Mouse (Mus musculus) adrenal gland, postnatal 4 days (tissue): Measurements from ENCODE around the gene Slc8a3. TPM values are rescaled to one million over a fixed set of nuclear protein-coding genes. Genes with fewer than 3 reads are reported as not detected.
"Not testable (repeated sequence)": the region's sequence is repeated elsewhere in the genome, so short reads cannot be mapped to it uniquely, and the experiment has no call there.

Source experiments
- DNase-seq, 2 experiments: peaks; one replicate each; pipeline ENCODE4 v3.0.0; 2021 to 2022; ENCODE audit warnings: low spot score in 2 of 2, mixed read lengths in 2 of 2
- long read RNA-seq, 2 experiments: library from polyadenylated mRNA; stranded (forward); transcript quantifications; one replicate each; pipeline ENCODE4 v2.0.0; 2021
- total RNA-seq, 2 experiments: library from RNA; stranded (reverse); gene quantifications; 2 replicates each; pipeline ENCODE4 v1.2.3; 2021

Slc8a3 gene
- 1 to 10 TPM; 2.2 to 3.1 TPM for total RNA-seq
- long read RNA-seq, experiment 1, partial matches to known transcripts, result 1 of 1 reads
- long read RNA-seq, experiment 1, other reads (novel, unspliced or antisense), result 0 of 1 reads
- long read RNA-seq, experiment 2, full-length matches to known transcripts, result 2 of 2 reads
- long read RNA-seq, experiment 2, partial matches to known transcripts, result 0 of 2 reads
- long read RNA-seq, experiment 2, other reads (novel, unspliced or antisense), result 0 of 2 reads

DNA sequence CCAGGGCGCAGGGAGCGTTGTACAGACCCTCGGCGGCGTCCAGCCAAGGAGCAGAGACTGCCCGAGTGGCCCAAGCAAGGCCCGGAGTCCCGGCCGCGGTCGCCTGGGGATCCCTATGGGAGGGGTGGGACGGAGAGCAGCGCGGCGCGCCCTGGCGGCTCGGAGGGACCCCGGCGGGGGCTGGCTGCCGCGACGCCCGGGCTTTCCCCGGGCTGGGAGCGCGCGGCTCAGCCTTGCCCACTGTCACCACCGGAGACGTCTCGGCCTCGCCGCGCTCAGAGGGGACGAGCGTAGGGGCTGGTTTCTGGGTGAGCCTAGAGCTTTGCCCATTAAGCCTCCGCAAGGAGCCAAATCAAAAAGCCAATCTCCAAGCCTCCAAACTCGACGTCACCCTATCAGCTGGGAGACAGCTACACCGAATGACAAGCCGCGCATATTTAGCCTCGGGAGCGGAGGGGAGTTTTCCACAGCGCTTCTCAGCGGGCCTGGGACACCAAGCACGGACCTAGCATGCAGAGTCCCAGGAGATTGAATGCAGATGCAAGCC is at the start of gene Slc8a3:
Slc8a3 (minus strand) TSS at position 306 of the 547 bp plus-strand sequence.
- no peak for DNase-seq

DNA sequence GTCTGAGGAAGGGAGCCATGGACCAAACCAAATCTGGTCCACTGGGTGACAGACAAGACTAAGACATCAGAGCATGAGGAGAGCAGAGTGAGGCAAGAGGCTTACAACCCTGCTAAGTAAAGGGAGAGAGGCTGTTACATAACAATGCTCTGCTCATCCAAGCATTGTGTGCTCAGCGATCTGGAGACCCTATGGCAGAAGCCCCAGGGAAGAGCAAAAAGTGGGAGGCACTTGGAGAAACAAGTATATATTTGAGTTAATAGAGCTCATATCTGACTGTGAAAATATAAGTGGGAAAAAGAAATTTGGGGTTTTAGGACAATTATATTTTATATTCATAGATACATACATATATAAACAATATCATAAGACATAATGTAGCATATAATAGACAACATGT is 46.4 kb upstream of the Slc8a3 start, which contains the start of gene Gm4787:
Gm4787 (minus strand) TSS at position 101 of the 400 bp plus-strand sequence.
- not testable (repeated sequence) for DNase-seq

DNA sequence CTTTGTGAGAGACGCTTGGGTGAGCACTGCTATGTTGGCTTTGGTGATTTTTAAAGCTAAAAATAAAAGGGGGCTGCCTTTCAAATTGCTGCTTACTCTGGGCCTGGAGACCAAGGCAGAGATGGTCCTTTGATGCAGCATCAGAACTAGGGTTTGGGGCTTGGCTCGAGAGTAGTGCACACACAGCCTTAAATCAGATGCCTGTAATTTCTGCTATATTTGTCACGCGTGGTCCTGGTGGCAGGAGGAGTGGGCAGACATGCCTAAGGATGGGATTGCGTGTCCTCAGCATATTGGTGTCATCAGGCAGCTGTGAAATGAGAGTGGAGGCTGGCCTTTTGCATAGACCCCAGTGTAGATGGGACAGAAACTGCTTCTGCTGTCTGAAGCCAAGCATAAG is 861 bp upstream of the Slc8a3 start:
- DNase-seq, result no peak

DNA sequence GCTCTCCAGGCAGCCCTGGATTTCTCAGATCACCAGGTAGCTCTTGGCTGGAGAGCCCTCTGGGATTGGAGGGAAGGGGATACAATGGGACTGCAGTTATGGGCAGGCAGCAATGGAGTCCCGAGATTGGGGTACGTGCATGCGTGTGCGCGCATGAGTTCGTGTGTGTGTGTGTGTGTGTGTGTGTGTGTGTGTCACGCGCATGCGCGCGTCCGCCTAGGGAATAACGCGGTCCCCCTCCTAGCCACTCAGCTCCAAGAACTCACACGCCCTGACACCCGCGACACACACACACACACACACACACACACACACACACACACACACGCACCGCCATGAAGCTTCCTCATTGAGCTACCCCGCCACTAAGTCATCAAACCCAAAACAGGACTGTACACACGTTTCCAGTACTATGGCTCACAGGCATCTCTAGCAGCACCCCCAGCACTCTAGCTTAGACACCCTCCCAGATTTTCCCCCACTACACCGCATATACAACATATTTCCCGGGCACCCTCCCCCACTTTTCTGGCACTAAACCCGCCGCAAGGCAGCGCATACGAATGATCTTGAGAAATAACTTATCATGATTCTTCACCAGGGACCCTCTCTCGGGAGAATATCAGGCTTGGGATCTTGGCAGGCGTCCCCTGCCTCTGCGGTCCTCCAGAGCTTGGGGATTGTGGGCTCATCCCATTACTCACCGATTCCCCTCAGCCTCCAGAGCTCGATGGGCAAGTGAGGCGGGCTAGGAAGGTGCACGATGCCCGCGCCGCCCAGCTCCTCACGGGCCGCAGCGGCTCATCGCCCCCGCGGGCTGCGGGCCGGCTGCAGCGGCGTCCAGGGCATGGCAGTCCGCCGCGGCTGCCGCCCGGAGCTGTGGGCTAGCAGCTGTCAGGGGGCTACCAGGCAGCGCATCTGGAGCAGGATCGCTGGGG is 774 bp downstream of the Slc8a3 start:
- no peak for DNase-seq

DNA sequence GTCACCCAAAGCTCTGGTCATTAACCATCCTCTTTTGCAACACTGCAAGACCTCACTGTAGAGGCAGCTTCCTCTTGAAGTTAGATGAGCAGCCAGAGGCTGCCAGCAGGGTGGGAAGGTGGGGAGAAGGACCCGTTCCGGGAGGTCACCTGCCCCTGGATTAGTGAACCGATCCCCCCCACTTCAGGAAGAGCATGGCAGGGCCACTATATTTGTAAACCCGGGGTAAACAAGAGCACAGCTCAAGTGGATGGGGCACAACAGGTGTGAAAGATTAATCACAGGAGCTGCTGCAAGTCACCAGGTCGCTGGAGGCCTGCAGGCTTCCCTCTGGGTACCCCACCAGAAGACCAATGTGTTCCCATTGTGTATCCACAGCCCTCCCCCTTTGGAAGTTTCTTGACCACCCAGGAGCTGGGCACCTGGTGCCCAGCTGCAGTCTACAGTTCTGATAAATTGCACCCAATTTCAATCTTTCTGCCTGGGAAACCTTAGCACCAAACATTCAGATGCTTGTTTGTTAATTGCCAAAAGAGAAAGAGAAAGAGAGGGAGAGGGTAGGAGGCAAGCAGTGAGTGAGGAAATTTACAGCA is 1.8 kb downstream of the Slc8a3 start:
- DNase-seq, result no peak

DNA sequence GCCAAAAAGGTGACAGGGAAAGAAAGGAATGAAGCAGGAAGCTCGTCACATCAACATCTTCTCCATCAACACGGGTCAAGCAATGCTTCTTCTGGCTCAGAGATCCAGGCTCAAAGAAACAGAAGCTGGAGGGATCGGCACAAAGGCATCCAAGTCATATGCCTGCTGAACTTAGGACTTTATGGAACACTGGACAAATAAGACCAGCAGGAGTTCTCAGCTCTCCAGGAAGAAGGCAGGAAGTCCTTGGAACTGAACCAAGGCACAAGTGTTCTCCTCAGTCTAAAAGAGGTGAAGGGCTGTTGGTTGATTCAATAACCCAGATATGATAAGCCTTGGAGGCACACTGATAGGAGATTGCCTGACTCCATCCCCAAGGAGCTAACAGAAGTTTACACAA is 8.0 kb downstream of the Slc8a3 start:
- DNase-seq, result no peak

DNA sequence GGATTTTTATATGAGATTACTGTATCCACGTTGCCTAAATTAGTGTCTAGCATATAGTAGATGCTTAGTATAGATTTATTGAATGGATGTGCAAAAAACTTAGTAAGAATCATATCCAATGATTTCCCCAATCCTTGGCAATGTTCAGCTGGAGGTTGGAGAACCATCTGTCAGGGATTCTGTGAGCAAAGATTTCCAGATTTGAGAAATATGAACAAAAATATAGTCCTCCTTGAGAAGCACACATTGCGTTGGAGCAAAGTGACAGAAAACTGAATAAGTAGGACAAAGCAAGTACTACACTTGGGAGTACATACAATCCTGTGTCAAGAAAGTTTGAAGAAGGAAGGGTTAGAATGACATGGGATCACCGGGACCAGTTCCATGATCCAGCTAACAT is 8.9 kb downstream of the Slc8a3 start:
- no peak for DNase-seq

DNA sequence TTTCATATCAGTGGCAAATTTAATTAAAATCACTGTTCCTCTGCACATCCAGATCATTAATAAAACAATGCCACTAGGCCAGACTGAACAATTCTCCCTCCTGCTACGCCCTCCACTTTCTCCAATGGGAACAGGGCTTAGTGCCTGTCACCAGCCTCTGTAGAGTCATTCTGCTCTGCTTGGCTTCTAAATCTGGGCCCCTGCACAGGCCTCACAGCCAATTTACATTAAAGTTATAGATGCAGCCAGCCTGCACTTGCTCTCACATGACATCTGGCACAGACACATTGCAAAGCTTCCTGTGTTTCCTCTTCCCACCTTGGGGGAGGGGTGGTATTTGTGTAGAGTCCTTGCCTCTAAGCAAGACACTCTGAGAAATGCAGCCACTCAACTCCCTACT is 12.0 kb downstream of the Slc8a3 start:
- no peak for DNase-seq

DNA sequence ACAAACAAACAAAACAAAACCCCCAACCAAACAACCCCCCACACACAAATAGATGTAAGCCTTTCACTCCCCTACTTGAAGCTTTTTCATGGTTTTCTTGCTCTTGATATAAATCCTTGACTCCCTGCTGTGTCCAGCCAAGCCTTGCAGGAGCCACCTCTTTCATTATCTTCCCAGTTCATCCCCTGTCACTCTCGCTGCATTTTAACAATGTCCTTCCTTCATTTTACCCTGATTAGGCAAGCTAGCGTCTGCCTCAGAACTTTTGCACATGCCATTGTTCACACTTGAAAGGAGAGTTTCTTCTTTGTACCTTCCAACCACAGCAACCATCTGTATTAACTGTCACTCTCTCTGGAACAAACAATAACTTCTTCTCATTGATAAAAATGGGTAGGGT is 15.2 kb downstream of the Slc8a3 start:
- DNase-seq, result no peak

DNA sequence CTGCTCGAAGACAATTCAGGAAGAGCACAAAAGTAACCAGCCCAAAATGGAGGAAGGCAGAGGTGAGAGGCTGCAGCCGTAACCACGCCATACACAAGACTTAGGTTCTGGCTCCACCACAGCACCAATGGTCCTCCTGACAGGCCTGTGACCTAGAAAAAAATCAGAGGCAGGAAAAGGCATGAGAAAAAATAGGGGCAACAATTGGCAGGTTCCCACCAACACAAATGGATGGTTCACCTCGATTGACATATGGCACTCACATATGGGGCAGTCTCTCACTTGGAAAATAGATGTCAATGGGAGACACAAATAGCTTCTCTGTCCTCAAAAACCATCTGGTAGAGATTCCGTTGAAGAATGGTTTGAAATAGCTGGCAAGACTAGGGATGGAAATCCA is 17.0 kb downstream of the Slc8a3 start:
- no peak for DNase-seq

DNA sequence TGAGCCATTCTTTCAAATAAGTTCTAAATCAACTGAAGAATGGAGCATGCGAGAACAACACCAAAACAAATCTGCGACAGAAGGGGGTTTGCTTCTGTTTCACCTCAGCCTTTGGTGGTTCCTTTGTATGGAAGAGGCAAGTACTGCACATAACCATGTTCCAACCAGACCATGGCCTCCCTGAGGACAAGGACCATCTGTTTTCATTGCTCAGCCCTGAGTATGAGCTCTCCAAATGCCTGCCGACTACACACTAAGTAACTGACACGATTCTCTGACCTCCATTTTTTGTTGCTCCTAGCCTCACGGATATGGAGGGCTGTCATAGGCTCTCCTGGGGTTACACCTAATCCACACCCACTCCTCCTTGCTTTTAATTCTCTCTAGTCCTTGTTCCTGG is 29.4 kb downstream of the Slc8a3 start:
- DNase-seq, result no peak

DNA sequence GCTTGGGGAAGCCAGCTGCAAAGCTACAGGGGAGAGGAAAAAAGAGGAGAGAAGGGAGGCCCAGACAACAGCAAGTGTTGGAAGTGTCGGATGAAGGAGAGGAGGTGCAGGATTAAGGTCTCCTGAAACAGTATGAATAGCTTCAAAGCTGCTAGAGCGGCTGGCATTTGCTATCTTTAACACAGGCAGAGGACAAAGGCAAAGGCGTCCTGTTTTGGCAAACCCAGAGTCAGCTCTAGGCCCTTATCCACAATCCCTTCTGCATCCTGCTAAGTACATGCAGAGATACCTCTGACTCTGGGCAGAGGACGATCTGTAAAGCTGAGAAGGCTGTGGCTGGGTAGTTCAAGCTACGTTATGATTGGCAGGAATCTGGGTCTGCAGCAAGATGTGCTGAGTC is 38.4 kb downstream of the Slc8a3 start:
- no peak for DNase-seq

DNA sequence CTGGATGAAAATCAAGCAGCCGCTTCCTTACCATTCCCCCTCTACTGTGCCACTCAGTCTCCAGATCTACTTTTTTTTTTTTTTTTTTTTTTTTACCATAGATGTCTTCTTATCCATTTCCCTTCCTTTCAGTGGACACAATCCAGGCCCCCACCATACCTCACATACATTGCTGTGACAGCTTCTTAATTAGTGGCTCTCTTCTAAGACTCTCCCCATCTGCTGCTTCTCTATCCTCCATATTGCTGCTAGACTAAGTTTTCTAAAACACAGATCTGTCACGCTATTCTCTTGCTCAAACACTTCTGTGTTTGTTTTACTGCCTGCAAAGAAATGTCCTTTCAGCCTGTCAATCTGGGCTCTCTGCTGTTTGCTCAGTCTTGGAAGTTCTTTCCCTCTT is 54.9 kb downstream of the Slc8a3 start:
- DNase-seq, result no peak

DNA sequence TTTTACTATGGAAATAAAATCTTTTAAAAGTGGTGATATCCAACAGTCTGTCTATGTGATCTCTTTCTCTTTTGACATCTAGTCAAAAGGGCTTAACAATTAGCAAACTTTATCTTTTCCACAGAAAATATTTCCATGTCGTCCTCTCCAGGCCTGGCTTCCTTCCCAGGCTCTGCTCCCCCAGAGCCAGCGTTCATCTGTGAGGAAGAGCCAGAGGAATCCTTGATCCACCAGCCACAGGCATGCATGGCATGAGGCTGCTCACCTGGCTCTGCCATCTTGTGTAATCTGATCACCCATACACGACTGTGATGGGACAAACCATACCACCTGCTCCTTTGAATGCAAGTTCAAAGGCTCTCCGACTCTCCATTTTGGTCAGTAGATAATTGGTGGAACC is 58.4 kb downstream of the Slc8a3 start:
- DNase-seq, result no peak

DNA sequence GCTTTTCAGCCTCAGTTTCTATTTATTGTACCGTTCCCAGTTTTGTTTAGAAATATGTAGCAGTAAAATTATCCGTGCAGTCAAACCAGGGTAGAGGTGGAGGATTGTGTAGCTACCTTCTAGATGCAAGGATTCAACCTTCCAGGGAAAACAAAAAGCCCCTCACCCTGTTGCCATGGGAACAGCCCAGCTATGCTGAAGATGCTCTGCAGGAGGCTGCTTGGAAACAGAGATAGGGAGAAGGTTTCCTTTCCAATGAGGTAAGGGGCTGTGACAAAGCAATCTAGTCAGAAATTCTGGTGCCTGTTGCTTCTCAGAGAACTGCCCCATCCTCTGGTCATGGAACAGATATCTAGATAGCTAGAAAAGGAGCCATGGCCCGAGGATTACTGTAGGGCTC is 59.6 kb downstream of the Slc8a3 start:
- DNase-seq, result no peak

DNA sequence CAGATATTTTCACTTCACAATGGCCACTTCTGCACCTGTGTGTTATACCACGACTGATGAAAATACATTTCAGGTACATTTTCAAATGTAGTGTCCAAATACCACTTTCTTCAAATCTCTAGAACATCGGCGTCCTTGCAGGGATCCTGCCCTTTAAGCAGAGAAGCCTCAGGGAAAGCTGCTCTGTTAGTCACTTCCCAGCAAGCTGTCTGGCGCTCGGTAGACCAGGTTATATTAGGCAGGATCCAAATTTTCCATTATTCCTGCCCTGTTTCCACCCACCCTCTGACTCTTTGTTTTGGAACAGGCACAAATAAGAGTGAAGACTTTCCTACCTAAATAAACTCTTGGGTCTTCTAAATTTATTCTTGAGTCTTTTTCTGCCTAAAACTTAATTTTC is 63.7 kb downstream of the Slc8a3 start:
- no peak for DNase-seq

DNA sequence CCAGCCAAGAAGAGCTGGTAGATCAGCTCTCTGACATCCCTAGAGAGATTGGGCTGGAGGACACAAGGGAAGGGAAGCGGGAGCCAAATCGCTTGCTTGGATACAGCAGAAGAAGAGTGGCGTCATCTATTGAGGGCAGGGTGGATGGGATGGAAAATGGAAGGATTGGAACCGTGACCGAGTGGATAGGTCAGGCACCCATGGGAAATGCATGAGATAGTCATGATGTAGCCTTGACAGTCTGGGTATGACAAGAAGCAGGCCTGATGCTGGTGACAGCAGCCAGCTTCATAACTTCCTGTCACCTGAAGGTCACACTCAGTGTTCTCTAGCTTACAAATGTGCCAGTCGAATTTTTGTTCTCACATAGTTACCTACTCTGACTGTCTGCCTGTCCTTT is 70.2 kb downstream of the Slc8a3 start:
- no peak for DNase-seq

DNA sequence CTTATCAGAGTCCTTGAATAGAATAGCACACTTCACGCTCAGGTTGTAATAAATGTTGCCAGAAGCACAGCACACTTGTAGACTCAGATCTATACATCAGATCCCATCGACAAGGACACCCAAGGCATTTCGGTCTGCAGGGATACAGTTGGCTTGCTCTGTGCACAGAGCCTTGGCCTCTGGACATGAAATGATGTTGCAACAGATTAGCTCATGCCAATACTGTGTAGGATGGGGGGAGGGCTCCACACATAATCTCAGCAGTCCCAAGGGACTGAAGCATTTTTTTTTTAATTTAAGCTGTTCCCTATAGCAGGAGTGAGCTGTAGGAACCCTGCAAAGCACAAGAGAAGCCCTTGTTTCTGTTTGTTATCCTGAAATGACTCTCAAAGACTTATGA is 74.8 kb downstream of the Slc8a3 start:
- DNase-seq, result no peak

DNA sequence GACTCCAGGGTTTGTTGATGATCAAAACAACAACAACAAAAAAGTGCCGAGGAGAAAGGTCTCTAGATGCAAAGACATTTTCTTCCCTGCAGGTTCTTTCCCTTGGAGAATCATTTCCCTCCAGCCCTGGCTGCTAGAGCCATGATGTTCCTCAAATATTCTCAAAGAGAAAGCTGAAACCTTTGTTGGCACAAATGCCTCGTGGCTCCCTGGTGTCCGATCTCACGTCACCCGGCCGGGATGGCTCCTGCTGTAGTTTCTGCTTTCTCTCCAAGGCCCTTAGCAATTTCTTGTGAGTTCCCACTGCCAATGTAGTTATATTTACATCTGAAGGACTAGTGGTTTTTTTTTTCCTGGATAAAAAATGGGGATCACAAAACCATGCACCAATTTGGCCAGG is 87.6 kb downstream of the Slc8a3 start:
- no peak for DNase-seq

DNA sequence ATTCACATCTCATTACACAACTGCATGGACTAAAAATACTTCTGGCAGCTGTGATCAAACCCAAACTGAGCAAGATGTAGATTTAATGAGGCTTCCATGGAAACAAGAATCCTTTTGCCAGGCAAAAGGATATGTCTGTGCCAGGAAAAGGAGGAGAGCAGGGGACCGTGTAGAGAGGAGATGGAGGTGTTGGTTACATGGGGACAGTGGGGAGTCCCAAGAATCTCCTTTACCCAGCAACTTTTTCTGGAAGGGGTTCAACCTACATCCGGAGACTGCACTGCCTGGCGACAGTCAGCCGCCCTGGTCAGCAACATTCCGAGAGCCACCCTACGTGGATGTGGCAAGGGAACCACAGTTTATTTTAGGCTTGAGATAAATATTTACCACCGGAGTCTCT is 88.0 kb downstream of the Slc8a3 start:
- no peak for DNase-seq

DNA sequence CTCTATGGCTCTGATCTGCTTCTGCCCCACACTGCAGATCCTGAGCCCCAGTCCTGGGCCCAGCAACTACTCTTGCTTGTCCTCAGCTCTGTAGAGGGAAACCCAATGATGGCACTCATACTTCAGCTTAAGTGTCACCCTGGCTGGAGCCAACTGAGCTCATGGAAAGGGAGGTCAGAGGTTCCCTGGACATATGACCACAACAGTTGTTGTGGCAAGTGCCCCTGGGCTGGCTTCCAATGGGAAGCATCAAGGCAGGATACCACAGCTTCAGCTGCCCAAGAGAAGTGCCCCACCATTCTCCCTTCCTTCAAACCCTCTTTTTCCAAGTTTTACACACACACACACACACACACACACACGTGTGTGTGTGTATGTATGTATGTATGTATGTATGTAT is 88.5 kb downstream of the Slc8a3 start:
- no peak for DNase-seq

DNA sequence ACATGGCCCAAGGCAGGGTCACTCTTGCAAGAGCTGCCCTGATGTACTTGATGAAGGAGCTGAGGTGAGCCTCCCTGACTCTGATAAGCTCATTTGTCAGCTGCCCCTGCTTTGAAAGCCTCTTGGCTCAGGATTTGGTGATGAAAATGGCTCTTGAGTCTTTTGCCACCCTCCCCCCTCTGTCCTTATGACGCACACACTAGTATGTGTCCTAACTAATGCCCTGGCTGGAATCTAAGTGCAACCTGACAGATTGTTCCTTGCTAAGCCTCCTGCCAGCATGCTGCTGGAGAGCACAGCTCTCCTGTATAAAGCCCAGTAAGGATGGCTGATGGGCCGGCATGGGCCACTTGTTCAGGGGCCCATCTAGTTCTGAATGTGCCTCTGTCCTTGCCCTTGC is 91.3 kb downstream of the Slc8a3 start:
- DNase-seq, result no peak
